Mouse (Mus musculus) lung, postnatal 14 days (tissue): ENCODE measurements around the gene Rilp.
A peak's percentile ranks its signal among the peaks of the same experiment; 100 is the strongest.

ENCODE experiments used
- DNase-seq: peaks from one replicate; pipeline ENCODE4 v3.0.0; 2021

The Rilp gene

DNA sequence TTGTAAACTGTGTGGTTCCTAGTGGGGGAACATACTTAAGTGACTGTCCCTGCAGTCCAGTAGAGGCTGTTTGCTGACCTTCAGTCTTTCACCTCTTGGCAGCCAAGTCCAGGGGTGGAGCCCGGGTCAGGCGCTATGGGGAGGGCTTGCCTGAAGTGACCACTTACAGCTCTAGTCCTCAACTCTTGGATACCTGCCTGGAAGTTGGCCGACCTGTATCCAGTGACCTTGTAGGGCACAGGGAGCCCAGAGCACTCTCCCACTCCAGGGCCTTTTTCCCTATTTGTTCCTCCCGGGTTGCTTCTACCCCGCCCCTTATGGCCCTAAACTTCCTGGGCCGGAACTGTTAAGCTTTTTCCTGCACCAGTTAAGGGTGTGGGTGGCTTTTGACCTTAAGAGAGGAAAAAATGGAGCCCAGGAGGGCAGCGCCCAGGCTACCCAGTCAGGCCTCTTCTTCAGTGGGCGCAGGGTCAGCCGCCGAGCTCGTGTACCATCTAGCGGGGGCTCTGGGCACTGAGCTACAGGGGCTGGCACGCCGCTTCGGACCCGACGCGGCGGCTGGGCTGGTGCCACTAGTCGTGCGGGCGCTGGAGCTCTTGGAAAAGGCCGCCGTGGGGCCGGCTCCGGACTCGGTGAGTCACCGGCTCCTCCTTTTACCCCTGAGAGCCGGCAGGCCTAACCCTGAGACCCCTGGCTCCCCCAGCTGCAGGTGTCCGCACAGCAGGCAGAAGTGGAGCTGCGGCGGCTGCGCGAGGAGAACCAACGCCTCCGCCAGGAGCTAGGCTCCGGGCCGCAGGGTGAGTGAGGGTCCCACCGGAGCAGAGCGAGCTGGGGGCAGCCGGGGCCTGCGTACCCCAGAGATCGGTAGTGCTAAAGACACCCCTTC lies at the start of gene Rilp:
TSS of gene Rilp (plus strand) at position 354 of the 886 bp plus-strand sequence.
- DNase-seq, result peak; percentile 82

GRCm38 (mm10) chr11:75460103-75460843 lies 49.6 kb upstream of the Rilp start:
- DNase-seq, result peak; percentile 91

DNA sequence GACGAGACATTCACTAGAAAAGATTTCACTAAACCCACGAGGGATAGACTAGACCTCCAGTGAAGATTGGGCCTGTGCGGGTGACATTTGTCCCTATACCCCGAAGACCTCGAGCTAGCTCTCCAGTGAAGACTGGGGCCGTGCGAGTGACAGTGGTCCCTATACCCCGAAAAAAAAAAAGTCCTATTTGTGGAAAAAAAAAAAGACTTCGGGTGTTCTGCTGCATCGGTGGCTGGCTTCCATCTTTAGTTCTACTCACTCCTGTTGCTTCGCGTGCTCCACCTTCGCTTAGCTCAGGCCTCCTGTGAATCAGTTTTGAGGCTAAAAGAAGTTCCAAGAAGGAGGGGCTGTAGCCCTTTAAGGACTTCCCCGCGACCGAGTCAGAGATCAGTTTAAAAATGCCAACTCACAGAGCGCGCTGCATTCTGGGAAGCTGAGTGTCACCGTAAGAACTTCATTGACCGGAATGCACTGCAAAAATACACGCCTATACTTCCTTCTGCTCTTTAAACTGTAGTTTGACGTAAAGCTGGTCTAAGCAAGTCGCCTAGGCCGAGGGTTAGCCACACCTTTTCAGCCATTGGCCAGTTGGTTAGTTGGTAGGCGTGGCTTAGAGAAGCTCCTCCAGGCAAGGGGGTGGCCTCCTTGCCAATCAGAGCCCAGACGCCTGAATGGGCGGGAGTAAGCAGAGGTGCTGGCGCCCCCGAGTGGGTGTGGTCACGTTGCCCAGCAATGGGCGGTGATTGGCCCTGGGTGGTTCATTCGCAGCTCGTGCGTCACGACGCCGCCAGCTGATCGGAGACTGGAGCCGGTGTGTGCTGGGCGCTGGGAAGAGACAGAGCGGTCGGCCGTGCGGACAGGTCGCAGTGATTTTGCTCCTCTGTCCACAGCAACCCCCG lies 48.8 kb upstream of the Rilp start, which contains the start of gene Tlcd2:
TSS of gene Tlcd2 (plus strand) at position 872 of the 899 bp plus-strand sequence.
- DNase-seq, result peak; percentile 99

DNA sequence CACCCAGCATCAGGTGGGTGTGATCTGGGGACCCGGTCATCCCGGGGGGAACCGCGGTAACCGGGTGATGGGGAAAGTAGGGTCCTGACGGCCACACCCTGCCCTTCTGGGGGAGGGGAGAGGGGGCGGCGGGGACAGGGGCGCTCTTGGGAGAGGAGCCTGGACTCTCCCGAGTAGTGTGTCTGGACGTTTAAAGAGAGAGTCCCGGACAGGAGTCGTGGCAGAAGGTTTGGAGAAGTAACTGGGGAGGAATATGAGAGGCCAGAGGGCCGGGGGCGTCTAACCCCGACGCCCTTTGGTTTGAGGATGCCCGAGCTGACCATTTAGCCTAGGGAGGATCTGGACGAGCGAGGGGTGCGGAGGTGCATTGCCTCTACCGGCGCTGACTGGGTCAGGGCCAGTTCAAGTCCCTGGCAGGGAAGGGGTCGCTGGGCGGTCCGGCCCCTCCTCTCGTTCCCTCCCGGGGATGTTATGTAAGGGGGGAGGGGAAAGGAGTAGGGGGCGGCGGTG lies 48.1 kb upstream of the Rilp start:
- DNase-seq, result no peak

GRCm38 (mm10) chr11:75462253-75462783 lies 47.6 kb upstream of the Rilp start:
- DNase-seq, result peak; percentile 77

DNA sequence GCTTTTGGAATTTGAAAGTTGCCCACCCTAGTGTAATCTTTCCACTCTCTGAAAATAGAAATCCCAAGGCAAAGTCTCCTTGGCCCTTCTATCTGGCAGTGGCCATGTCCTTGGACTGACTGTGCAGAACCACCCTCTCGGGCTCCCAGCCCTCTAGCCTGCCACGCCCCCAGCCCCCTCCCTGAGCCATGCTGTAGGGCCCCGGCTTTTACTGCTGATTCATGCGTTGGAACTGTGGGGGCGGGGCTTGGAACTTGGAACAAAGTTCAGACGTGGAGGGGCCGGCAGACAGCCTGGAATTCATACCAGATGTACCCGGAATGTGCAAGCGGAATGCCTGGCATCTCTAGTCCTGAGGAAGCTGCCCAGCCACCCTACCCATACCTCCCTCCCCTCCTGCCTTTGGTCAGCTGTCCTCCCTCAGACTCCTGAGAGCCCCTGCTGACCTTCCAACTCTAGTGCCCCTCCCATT lies 47.0 kb upstream of the Rilp start:
- DNase-seq, result peak; percentile 92

DNA sequence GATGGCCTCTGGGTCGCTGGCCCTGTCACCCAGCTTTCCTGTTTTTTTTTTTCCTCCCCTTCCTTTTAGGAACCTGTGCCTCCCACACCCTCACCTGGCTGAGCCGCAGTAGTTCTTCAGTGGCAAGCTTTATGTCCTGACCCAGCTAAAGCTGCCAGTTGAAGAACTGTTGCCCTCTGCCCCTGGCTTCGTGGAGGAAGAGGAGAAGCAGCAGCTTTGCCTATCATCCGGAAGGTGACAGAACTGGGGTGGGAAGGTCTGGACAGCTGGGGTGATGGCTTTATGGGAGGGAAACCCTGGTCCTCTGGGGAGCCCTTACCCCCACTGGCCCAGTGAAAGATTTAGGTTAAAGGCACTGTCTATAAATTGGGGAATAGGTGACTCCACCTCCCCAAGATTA lies 46.3 kb upstream of the Rilp start:
- DNase-seq, result no peak

DNA sequence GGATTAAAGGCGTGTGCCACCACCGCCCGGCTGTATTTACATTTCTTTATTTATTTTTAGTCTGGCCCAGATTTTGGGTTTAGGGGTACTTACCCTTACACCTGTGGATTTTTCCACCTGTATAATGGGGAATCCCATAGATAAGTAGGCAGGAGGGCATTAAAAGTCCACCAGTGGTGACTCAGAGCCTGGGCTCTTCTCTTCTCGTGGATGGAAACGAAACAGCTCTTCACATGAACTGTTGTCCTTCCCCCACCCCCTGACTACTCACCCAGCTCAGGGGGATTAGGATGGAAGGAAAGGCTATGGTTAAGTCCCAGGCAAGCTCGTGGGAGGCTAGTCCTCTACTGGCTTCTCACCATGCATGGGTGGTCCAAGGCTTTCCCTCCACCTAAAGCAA lies 45.5 kb upstream of the Rilp start:
- no peak for DNase-seq

- no peak for DNase-seq
Observed at GRCm38 (mm10) chr11:75465051-75465450, 44.8 kb upstream of the Rilp start.

GRCm38 (mm10) chr11:75466731-75467505 lies 43.0 kb upstream of the Rilp start:
- no peak for DNase-seq

DNA sequence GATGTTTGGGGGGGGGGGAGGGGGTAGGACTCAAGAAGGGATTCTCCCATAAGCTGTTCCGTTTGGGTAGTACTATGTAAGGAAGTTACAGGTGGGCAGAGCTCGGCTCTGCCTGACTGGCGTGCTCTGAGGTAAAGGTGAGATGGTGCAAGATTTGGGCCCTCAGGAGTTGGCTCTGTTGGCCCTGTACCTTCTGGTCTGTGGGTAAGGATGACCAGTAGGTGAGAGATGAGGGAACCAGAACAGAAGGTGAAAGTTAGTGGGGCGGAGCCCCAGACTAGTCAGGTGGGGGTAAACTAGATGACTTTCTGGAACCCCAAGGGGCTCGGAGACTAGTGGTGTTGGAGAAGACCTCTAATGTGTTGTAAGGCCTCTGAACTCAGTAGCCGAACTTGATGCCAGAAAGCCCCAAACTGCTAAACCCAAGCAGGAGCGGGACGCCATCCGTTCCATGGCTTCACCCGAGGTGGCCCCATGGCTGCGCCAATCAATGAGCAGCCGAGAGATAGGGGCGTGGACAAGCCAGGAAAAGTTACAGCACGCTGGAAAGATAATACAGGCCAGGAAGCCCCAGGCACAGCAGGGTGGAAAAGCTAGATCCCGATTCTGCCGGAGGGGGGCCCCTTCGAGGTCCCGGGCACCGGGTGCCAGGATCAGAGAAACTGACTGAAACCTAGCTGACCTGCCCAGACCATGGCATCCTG lies 42.2 kb upstream of the Rilp start:
- peak; percentile 58 for DNase-seq

- no peak for DNase-seq
Observed at GRCm38 (mm10) chr11:75468410-75468809, 41.5 kb upstream of the Rilp start.

DNA sequence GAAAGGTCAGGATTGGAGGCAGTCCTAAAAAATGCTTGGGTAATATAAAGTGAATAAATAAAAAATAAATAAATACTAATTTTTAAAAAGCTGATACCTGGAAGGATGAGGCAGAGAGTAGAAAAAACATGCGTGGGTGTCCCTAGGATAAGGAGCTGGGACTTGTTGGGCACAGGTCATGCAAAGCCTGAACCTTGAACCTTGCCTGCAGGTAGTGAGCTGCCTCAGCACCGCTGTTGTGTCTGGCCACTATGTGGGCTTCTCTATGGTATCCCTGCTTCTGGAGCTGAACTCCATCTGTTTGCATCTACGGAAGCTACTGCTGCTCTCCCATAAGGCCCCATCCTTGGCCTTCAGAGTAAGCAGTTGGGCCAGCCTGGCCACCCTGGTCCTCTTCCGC lies 40.6 kb upstream of the Rilp start:
- no peak for DNase-seq

DNA sequence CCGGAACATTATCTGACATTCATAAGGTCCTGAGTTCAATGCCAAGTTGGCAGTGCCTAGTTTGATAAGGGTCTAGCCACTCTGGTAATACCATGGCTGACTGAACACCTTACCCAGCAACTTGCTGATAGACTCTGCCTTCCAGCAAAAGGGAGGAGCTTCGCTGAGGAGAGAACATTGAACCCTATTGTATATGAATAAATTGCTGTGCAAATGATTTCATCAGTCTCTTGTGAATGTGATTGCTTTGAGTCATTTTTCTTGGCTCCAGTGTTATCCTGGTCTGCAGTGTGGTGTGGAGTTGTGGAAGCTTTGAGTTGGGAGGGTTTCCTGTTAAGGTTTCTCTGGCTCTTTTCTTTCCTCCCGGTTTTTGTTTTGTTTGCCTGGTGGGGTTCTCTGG lies 39.2 kb upstream of the Rilp start:
- DNase-seq, result no peak

- no peak for DNase-seq
Observed at GRCm38 (mm10) chr11:75472469-75473081, 37.3 kb upstream of the Rilp start.

GRCm38 (mm10) chr11:75473376-75473775 lies 36.5 kb upstream of the Rilp start:
- no peak for DNase-seq

- DNase-seq, result no peak
Observed at GRCm38 (mm10) chr11:75486192-75486591, 23.7 kb upstream of the Rilp start.

GRCm38 (mm10) chr11:75486601-75487285 lies 23.2 kb upstream of the Rilp start, which contains the start of gene Prpf8:
Gene Prpf8, plus strand, starts transcription at chr11:75486816.
- DNase-seq, result peak; percentile 96

DNA sequence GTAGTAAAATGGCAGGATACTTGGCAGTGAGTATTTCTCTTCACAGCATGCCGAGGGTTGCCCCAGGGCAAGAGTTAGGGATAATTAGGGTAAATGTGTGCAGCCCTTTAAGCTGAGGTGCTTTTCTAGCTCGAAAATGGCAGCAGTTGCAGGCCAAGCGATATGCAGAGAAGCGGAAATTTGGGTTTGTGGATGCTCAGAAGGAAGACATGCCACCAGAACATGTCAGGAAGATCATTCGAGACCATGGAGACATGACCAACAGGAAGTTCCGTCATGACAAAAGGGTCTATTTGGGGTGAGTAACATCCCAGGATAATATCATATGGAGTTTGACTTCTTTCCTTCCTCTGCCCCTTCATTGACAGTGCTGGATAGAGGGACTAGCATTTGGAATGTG lies 22.4 kb upstream of the Rilp start:
- DNase-seq, result no peak
